Mouse (Mus musculus) CH12F3 (cell line): Measurements from ENCODE around the gene Gm10057.
"Not testable (repeated sequence)": the region's sequence is repeated elsewhere in the genome, so short reads cannot be mapped to it uniquely, and the experiment has no call there.

ENCODE experiments used
- in situ Hi-C: fragments of 300-500 bp; cut with MboI; formaldehyde crosslinking; loops from 2 replicates; pipeline ENCODE4 v1.14.3; 2020; ENCODE audit warnings: low sequenced_read_pairs

Gene Gm10057

DNA sequence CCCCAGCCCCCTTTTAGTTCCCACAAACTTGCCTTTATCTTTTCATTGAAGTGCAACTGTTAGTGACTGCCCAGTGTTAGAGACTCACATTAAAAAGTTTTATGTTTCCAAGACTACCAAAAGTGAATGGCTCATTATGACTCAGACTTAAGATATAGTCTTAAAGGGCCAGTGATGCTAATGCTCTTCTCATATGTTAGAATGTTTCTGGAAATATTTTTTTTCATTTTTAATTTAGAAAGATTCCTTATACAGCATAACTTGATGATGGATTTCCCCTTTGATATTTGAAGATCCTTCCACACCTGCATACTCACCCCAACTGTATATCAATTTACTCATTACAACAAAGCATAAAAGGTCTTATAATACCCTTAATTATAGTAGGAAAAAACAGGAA lies at the start of gene Gm10057:
Gene Gm10057 (minus strand): TSS at position 101 of the 400 bp plus-strand sequence.
- in situ Hi-C loops, result not testable (repeated sequence)

DNA sequence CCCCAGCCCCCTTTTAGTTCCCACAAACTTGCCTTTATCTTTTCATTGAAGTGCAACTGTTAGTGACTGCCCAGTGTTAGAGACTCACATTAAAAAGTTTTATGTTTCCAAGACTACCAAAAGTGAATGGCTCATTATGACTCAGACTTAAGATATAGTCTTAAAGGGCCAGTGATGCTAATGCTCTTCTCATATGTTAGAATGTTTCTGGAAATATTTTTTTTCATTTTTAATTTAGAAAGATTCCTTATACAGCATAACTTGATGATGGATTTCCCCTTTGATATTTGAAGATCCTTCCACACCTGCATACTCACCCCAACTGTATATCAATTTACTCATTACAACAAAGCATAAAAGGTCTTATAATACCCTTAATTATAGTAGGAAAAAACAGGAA lies 21.1 kb downstream of the Gm10057 start, which contains the start of gene 4921511M17Rik:
Gene 4921511M17Rik (minus strand): TSS at position 101 of the 400 bp plus-strand sequence.
- in situ Hi-C loops, result not testable (repeated sequence)

DNA sequence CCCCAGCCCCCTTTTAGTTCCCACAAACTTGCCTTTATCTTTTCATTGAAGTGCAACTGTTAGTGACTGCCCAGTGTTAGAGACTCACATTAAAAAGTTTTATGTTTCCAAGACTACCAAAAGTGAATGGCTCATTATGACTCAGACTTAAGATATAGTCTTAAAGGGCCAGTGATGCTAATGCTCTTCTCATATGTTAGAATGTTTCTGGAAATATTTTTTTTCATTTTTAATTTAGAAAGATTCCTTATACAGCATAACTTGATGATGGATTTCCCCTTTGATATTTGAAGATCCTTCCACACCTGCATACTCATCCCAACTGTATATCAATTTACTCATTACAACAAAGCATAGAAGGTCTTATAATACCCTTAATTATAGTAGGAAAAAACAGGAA lies 42.3 kb downstream of the Gm10057 start, which contains the start of gene Samt1:
Gene Samt1 (minus strand): TSS at position 101 of the 400 bp plus-strand sequence.
- in situ Hi-C loops, result not testable (repeated sequence)
